Comparison of ENCODE assay signal across 12 mouse cellular contexts in the genomic region with DNA sequence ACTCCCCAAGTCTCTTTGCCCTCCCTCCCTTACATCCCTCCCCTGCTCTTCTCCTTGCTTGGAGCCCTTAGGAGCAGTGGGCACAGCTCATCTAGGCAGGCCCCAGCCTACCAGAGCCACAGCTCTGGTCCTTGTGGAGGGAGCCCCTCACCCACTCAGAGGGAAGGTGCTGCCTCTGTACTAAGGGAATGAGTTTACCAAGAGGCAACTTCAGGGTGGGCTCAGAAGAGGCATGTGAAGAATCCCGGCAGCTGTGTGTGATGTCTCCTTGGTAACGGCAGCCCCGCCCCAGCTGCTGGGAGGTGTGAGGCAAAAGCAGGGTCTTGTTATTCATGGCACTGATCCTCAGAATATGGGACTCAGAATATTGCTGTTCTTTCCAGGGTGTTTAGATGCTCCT.
DNase-seq lines count a peak whose midpoint lies in the region; ATAC-seq and TF ChIP-seq lines count a peak whose summit lies in the region.
"Had no signal": no experiment of that assay in that cellular context is flagged by ENCODE, and none has a peak within 500 bp of the region (broad histone marks: within the 10 kb centered on the region; RNA-seq: fewer than 3 reads in every experiment).

No protein-coding gene starts in this region.

- no peaks in the 10 kb centered on the region for H3K27me3 ChIP-seq in heart, embryonic 10.5 days (ENCODE audit: insufficient read depth, poor library complexity, severe bottlenecking)
- H3K27me3 ChIP-seq in neural tube, embryonic 15.5 days (replicated peaks), result no peaks in the 10 kb centered on the region
- no peaks in the 10 kb centered on the region for H3K27me3 ChIP-seq in limb, embryonic 14.5 days (ENCODE audit: control insufficient read depth, insufficient read depth, low read length)

- peak; percentile 89 for DNase-seq in heart, embryonic 10.5 days (ENCODE audit: low spot score)
- no peak for DNase-seq in heart, postnatal 25 days (ENCODE audit: low spot score)
- DNase-seq in neural tube, embryonic 10.5 days (ENCODE audit: extremely low spot score, low spot score), result peak; percentile 65
- peak; percentile 79 for DNase-seq in limb, embryonic 14.5 days (ENCODE audit: low spot score)
- no peak for DNase-seq in frontal cortex, postnatal 36 days (ENCODE audit: low spot score in 2 of 2)
- no peak for DNase-seq in c-Kit-positive CD71-positive TER-119-positive erythroid progenitor cells, embryonic 14.5 days (ENCODE audit: low spot score)
- no peak for DNase-seq in layer of hippocampus, adult 8-10 months (ENCODE audit: low spot score in 2 of 2)
- DNase-seq: gastrocnemius, postnatal 10 days; heart, postnatal 36 days; layer of hippocampus, adult 9-11 months had no signal

- peaks cover 5% of the 10 kb centered on the region for H3K36me3 ChIP-seq in heart, embryonic 10.5 days
- peaks cover 8% of the 10 kb centered on the region; the same call in 1 of the 2 replicates for H3K36me3 ChIP-seq in neural tube, embryonic 15.5 days
- peaks cover 2% of the 10 kb centered on the region; the same call in 1 of the 2 replicates for H3K36me3 ChIP-seq in limb, embryonic 14.5 days (ENCODE audit: control insufficient read depth, insufficient read depth, low read length)

- WGBS in heart, embryonic 10.5 days, result 11% methylated on average over 3 of the region's 3 CpGs
- WGBS in neural tube, embryonic 15.5 days, result 18% methylated on average over 3 of the region's 3 CpGs
- 3% methylated on average over 3 of the region's 3 CpGs for WGBS in limb, embryonic 14.5 days

- no peaks in the 10 kb centered on the region for H3K9me3 ChIP-seq in heart, embryonic 10.5 days
- H3K9me3 ChIP-seq in neural tube, embryonic 15.5 days (replicated peaks), result no peaks in the 10 kb centered on the region
- H3K9me3 ChIP-seq in limb, embryonic 14.5 days (ENCODE audit: control insufficient read depth, low read length), result no peaks in the 10 kb centered on the region

- intact Hi-C loops in heart, postnatal 25 days (cut with DNase I), result no loop called here

- ATAC-seq in neural tube, embryonic 15.5 days (ENCODE audit: low FRiP score), result no peak
- peak; percentile 92 for ATAC-seq in limb, embryonic 14.5 days (ENCODE audit: low FRiP score, low read depth)

- TF ChIP-seq POLR2A in limb, embryonic 14.5 days (IDR thresholded peaks at IDR 0.05; ENCODE audit: borderline replicate concordance, extremely low read depth, insufficient read depth, insufficient read length), result no peak

- H3K4me3 ChIP-seq in heart, embryonic 10.5 days, result no peak overlapping the region
- H3K4me3 ChIP-seq in neural tube, embryonic 15.5 days (replicated peaks), result no peak overlapping the region
- no peak overlapping the region for H3K4me3 ChIP-seq in limb, embryonic 14.5 days (replicated peaks; ENCODE audit: low read length)

- peaks cover 17% of the 10 kb centered on the region for H3K4me1 ChIP-seq in heart, embryonic 10.5 days
- H3K4me1 ChIP-seq in neural tube, embryonic 15.5 days, result peaks cover 24% of the 10 kb centered on the region
- peaks cover 17% of the 10 kb centered on the region for H3K4me1 ChIP-seq in limb, embryonic 14.5 days (ENCODE audit: control insufficient read depth, insufficient read depth, low read length)

- no peak overlapping the region for H3K9ac ChIP-seq in neural tube, embryonic 15.5 days (replicated peaks)
- H3K9ac ChIP-seq in limb, embryonic 14.5 days (ENCODE audit: low read depth, low read length, severe bottlenecking), result no peak overlapping the region

- peak overlapping the region; percentile 47; the same call in 1 of the 2 replicates for H3K27ac ChIP-seq in heart, embryonic 10.5 days
- no peak overlapping the region for H3K27ac ChIP-seq in neural tube, embryonic 15.5 days (replicated peaks)
- H3K27ac ChIP-seq in limb, embryonic 14.5 days (replicated peaks; ENCODE audit: low read depth, low read length), result no peak overlapping the region
- H3K27ac ChIP-seq: macrophage had no signal

- no peak overlapping the region for H3K4me2 ChIP-seq in neural tube, embryonic 15.5 days
- no peak overlapping the region for H3K4me2 ChIP-seq in limb, embryonic 14.5 days (replicated peaks; ENCODE audit: low read depth, low read length, severe bottlenecking)

Comparison
In these comparisons a context has a peak if more than half of its experiments do, and no peak if none do; other contexts are left out.
1. DNase-seq: peak in heart, embryonic 10.5 days (single experiment), neural tube, embryonic 10.5 days (single experiment) and limb, embryonic 14.5 days (single experiment); none in heart, postnatal 25 days (single experiment), frontal cortex, postnatal 36 days (0 of 2), c-Kit-positive CD71-positive TER-119-positive erythroid progenitor cells, embryonic 14.5 days (single experiment) and layer of hippocampus, adult 8-10 months (0 of 2).